Comparison of ENCODE assay signal across 9 mouse cellular contexts in genomic region chr13:84404566-84405194, GRCm38 (mm10).
DNase-seq lines count a peak whose midpoint lies in the region; ATAC-seq lines count a peak whose summit lies in the region.
"Had no signal": no experiment of that assay in that cellular context is flagged by ENCODE, and none has a peak within 500 bp of the region (broad histone marks: within the 10 kb centered on the region; RNA-seq: fewer than 3 reads in every experiment).

No protein-coding gene starts in this region.

- no peaks in the 10 kb centered on the region for H3K9me3 ChIP-seq in forebrain, embryonic 11.5 days (ENCODE audit: control insufficient read depth, low read length)
- H3K9me3 ChIP-seq in midbrain, embryonic 12.5 days: no peaks in the 10 kb centered on the region
- H3K9me3 ChIP-seq: stomach, embryonic 15.5 days had no signal

- peak; percentile 75 for DNase-seq in Muller cell, postnatal 12 days (ENCODE audit: inconsistent ontology term)
- DNase-seq in forebrain, embryonic 11.5 days (ENCODE audit: low spot score): no peak
- no peak for DNase-seq in urinary bladder, postnatal 14 days (ENCODE audit: low spot score)
- no peak for DNase-seq in adrenal gland, adult 8-10 months
- DNase-seq in urinary bladder, adult 2 months (ENCODE audit: low spot score): no peak
- DNase-seq: gastrocnemius, postnatal 36 days had no signal

- H3K9ac ChIP-seq in forebrain, embryonic 11.5 days (ENCODE audit: low read length): no peak overlapping the region
- no peak overlapping the region for H3K9ac ChIP-seq in midbrain, embryonic 12.5 days (replicated peaks)
- H3K9ac ChIP-seq: stomach, embryonic 15.5 days had no signal

- no peaks in the 10 kb centered on the region for H3K36me3 ChIP-seq in forebrain, embryonic 11.5 days (ENCODE audit: control insufficient read depth, insufficient read depth, low read length)
- no peaks in the 10 kb centered on the region for H3K36me3 ChIP-seq in midbrain, embryonic 12.5 days
- H3K36me3 ChIP-seq: stomach, embryonic 15.5 days had no signal

- no peak overlapping the region for H3K27ac ChIP-seq in forebrain, embryonic 11.5 days (ENCODE audit: low read depth, low read length)
- peak overlapping the region; percentile 56 for H3K27ac ChIP-seq in midbrain, embryonic 12.5 days (replicated peaks)
- H3K27ac ChIP-seq: stomach, embryonic 15.5 days had no signal

- peak; percentile 90 for ATAC-seq in cerebellum, adult (ENCODE audit: insufficient number of reproducible peaks, low FRiP score, low TSS enrichment)
- ATAC-seq in forebrain, embryonic 11.5 days (replicated peaks; ENCODE audit: low FRiP score): peak; percentile 53; the same call in 1 of the 2 replicates
- peak; percentile 72 for ATAC-seq in midbrain, embryonic 12.5 days (ENCODE audit: low FRiP score, low read depth)

- 0 out of 2 replicates have a peak, but pooled peaks cover 1% of the 10 kb centered on the region for H3K4me1 ChIP-seq in forebrain, embryonic 11.5 days (replicated peaks; ENCODE audit: control insufficient read depth, insufficient read depth, low read length)
- peaks cover 2% of the 10 kb centered on the region for H3K4me1 ChIP-seq in midbrain, embryonic 12.5 days
- H3K4me1 ChIP-seq: stomach, embryonic 15.5 days had no signal

- WGBS in forebrain, embryonic 11.5 days: 77% methylated on average over 19 of the region's 19 CpGs
- WGBS in midbrain, embryonic 12.5 days: 56% methylated on average over 19 of the region's 19 CpGs

- H3K27me3 ChIP-seq in forebrain, embryonic 11.5 days (ENCODE audit: control insufficient read depth, insufficient read depth, low read length): no peaks in the 10 kb centered on the region
- H3K27me3 ChIP-seq in midbrain, embryonic 12.5 days: no peaks in the 10 kb centered on the region
- H3K27me3 ChIP-seq: stomach, embryonic 15.5 days had no signal

- H3K4me3 ChIP-seq in forebrain, embryonic 11.5 days (ENCODE audit: low read depth, low read length): no peak overlapping the region
- no peak overlapping the region for H3K4me3 ChIP-seq in midbrain, embryonic 12.5 days
- H3K4me3 ChIP-seq: stomach, embryonic 15.5 days had no signal

- H3K4me2 ChIP-seq in forebrain, embryonic 11.5 days (ENCODE audit: low read depth, low read length, severe bottlenecking): no peak overlapping the region
- H3K4me2 ChIP-seq in midbrain, embryonic 12.5 days (replicated peaks): peak overlapping the region; percentile 25
- H3K4me2 ChIP-seq: stomach, embryonic 15.5 days had no signal
